Mouse (Mus musculus) liver, embryonic 16.5 days (tissue): ENCODE measurements at regions not wholly inside any gene's neighbourhood (a gene's known extent, or its start where the extent isn't known, plus 50 kb on each side); places are given as distances from the start of the nearest gene placed in this dataset.

Experiments
- ATAC-seq: fragments of 200-750 bp; cut with Nextera tagmentation; 2 replicates; pipeline ENCODE4 v1.8.0; 2017; ENCODE audit warnings: low read depth, mild to moderate bottlenecking, moderate number of reproducible peaks, moderate library complexity
- H3K27ac ChIP-seq: fragments of 300-500 bp; sonication (generic); 2 replicates; pipeline ENCODE4 v1.5.1; 2014; ENCODE audit warnings: mild to moderate bottlenecking, low read length
- H3K27me3 ChIP-seq: fragments of 300-500 bp; sonication (generic); 2 replicates; pipeline ENCODE4 v1.6.1; 2014; ENCODE audit warnings: low read depth, low read length, mixed read lengths; ENCODE audit not compliant: control insufficient read depth, insufficient read depth
- H3K36me3 ChIP-seq: fragments of 300-500 bp; sonication (generic); 2 replicates; pipeline ENCODE4 v1.6.1; 2014; ENCODE audit warnings: mild to moderate bottlenecking; ENCODE audit not compliant: control insufficient read depth, insufficient read depth
- H3K4me1 ChIP-seq: fragments of 300-500 bp; sonication (generic); 2 replicates; pipeline ENCODE4 v1.6.1; 2014; ENCODE audit warnings: low read depth, low read length, mixed read lengths; ENCODE audit not compliant: control insufficient read depth
- H3K4me2 ChIP-seq: fragments of 300-500 bp; sonication (generic); 2 replicates; pipeline ENCODE4 v1.6.1; 2014; ENCODE audit warnings: low read depth, low read length, mixed read lengths
- H3K4me3 ChIP-seq: fragments of 300-500 bp; sonication (generic); 2 replicates; pipeline ENCODE4 v1.5.1; 2014; ENCODE audit warnings: low read depth, mild to moderate bottlenecking, low read length
- H3K9ac ChIP-seq: fragments of 300-500 bp; sonication (generic); 2 replicates; pipeline ENCODE4 v1.6.1; 2014; ENCODE audit warnings: low read depth, low read length
- H3K9me3 ChIP-seq: fragments of 300-500 bp; sonication (generic); replicated peaks from 2 replicates; pipeline ENCODE4 v1.6.1; 2016; ENCODE audit warnings: low read length; ENCODE audit not compliant: control insufficient read depth
- WGBS: fragments of 180-500 bp; shearing (Covaris S2); extraction: QIAGEN DNeasy Blood & Tissue Kit; methylation state at CpG from one replicate; pipeline ENCODE4 v1.1.7; 2014; ENCODE audit not compliant: insufficient replicate concordance; 5-methylcytosine and 5-hydroxymethylcytosine counted together

- no peaks in the 10 kb centered on the region for H3K4me1 ChIP-seq
- no peak overlapping the region for H3K27ac ChIP-seq
- 56% methylated on average over 2 of the region's 2 CpGs for WGBS
- no peaks in the 10 kb centered on the region for H3K9me3 ChIP-seq
- no peak overlapping the region for H3K4me3 ChIP-seq
- no peak overlapping the region for H3K9ac ChIP-seq
- no peaks in the 10 kb centered on the region for H3K27me3 ChIP-seq
- no peak for ATAC-seq
- H3K4me2 ChIP-seq: no peak overlapping the region
- H3K36me3 ChIP-seq: no peaks in the 10 kb centered on the region
Measured at GRCm38 (mm10) chr2:45270035-45270434, 152.8 kb upstream of the Zeb2 start.

- no peaks in the 10 kb centered on the region for H3K4me1 ChIP-seq
- ATAC-seq: no peak
- no peak overlapping the region for H3K4me2 ChIP-seq
- H3K36me3 ChIP-seq: no peaks in the 10 kb centered on the region
- H3K27me3 ChIP-seq: no peaks in the 10 kb centered on the region
- H3K9me3 ChIP-seq: no peaks in the 10 kb centered on the region
- no peak overlapping the region for H3K4me3 ChIP-seq
- WGBS: 38% methylated on average over 2 of the region's 2 CpGs
- H3K27ac ChIP-seq: no peak overlapping the region
- H3K9ac ChIP-seq: no peak overlapping the region
Measured at GRCm38 (mm10) chr2:45265819-45266218, 148.6 kb upstream of the Zeb2 start.

GRCm38 (mm10) chr2:45261949-45262348 lies 144.8 kb upstream of the Zeb2 start:
- 32% methylated on average over 3 of the region's 3 CpGs for WGBS
- Histone ChIP-seq H3K4me3 (no peak overlapping the region), H3K27me3 (no peaks in the 10 kb centered on the region), H3K4me1 (no peaks in the 10 kb centered on the region), H3K27ac (no peak overlapping the region), H3K36me3 (no peaks in the 10 kb centered on the region), H3K9ac (no peak overlapping the region), H3K9me3 (no peaks in the 10 kb centered on the region), H3K4me2 (no peak overlapping the region)
- 0 out of 2 replicates have a peak, but pooled peaks have one; percentile 9 for ATAC-seq

- 48% methylated on average over 3 of the region's 3 CpGs for WGBS
- H3K4me2 ChIP-seq: no peak overlapping the region
- no peak overlapping the region for H3K27ac ChIP-seq
- no peaks in the 10 kb centered on the region for H3K27me3 ChIP-seq
- H3K4me3 ChIP-seq: no peak overlapping the region
- H3K9me3 ChIP-seq: no peaks in the 10 kb centered on the region
- no peak overlapping the region for H3K9ac ChIP-seq
- H3K4me1 ChIP-seq: no peaks in the 10 kb centered on the region
- ATAC-seq: no peak
- H3K36me3 ChIP-seq: no peaks in the 10 kb centered on the region
Measured at GRCm38 (mm10) chr2:45258897-45259296, 141.7 kb upstream of the Zeb2 start.

GRCm38 (mm10) chr2:45256373-45256772 lies 139.2 kb upstream of the Zeb2 start:
- ATAC-seq: no peak
- no peaks in the 10 kb centered on the region for H3K36me3 ChIP-seq
- WGBS: 71% methylated on average over 5 of the region's 5 CpGs

GRCm38 (mm10) chr2:45253936-45254335 lies 136.7 kb upstream of the Zeb2 start:
- Histone ChIP-seq H3K4me3 (no peak overlapping the region), H3K36me3 (no peaks in the 10 kb centered on the region), H3K4me1 (no peaks in the 10 kb centered on the region), H3K27ac (no peak overlapping the region), H3K27me3 (no peaks in the 10 kb centered on the region), H3K4me2 (no peak overlapping the region), H3K9me3 (no peaks in the 10 kb centered on the region), H3K9ac (no peak overlapping the region)
- WGBS: 52% methylated on average over 4 of the region's 4 CpGs
- no peak for ATAC-seq

More at GRCm38 (mm10) chr2:45256373-45256772, 139.2 kb upstream of the Zeb2 start:
- Histone ChIP-seq H3K4me1 (no peaks in the 10 kb centered on the region), H3K4me2 (no peak overlapping the region), H3K27ac (no peak overlapping the region), H3K9ac (no peak overlapping the region), H3K27me3 (no peaks in the 10 kb centered on the region), H3K4me3 (no peak overlapping the region), H3K9me3 (no peaks in the 10 kb centered on the region)

GRCm38 (mm10) chr2:45252321-45252720 lies 135.1 kb upstream of the Zeb2 start:
- Histone ChIP-seq H3K27ac (no peak overlapping the region), H3K9ac (no peak overlapping the region), H3K27me3 (no peaks in the 10 kb centered on the region), H3K36me3 (no peaks in the 10 kb centered on the region), H3K9me3 (no peaks in the 10 kb centered on the region), H3K4me2 (no peak overlapping the region), H3K4me1 (no peaks in the 10 kb centered on the region), H3K4me3 (no peak overlapping the region)
- no peak for ATAC-seq
- 61% methylated on average over 4 of the region's 4 CpGs for WGBS

- Histone ChIP-seq H3K4me2 (no peak overlapping the region), H3K27ac (no peak overlapping the region), H3K27me3 (no peaks in the 10 kb centered on the region), H3K4me1 (no peaks in the 10 kb centered on the region), H3K4me3 (no peak overlapping the region), H3K9ac (no peak overlapping the region), H3K9me3 (no peaks in the 10 kb centered on the region), H3K36me3 (no peaks in the 10 kb centered on the region)
- no peak for ATAC-seq
- WGBS: 68% methylated on average over 1 of the region's 1 CpGs
Measured at GRCm38 (mm10) chr2:45249658-45250057, 132.5 kb upstream of the Zeb2 start.

GRCm38 (mm10) chr2:45246061-45246945 lies 129.1 kb upstream of the Zeb2 start:
- no peak for ATAC-seq
- H3K9ac ChIP-seq: no peak overlapping the region
- WGBS: 43% methylated on average over 10 of the region's 10 CpGs
- H3K9me3 ChIP-seq: no peaks in the 10 kb centered on the region
- H3K36me3 ChIP-seq: no peaks in the 10 kb centered on the region
- no peak overlapping the region for H3K4me3 ChIP-seq
- H3K4me2 ChIP-seq: no peak overlapping the region
- no peaks in the 10 kb centered on the region for H3K27me3 ChIP-seq
- H3K4me1 ChIP-seq: no peaks in the 10 kb centered on the region
- no peak overlapping the region for H3K27ac ChIP-seq
